Mouse (Mus musculus) embryonic facial prominence, embryonic 15.5 days (tissue): ENCODE measurements around the gene Olfr96. TPM values are rescaled to one million over a fixed set of nuclear protein-coding genes. Genes with fewer than 3 reads are reported as not detected.

Experiments
- ATAC-seq: fragments of 200-750 bp; cut with Nextera tagmentation; 2 replicates; pipeline ENCODE4 v1.8.0; 2017; ENCODE audit warnings: low read depth, moderate TSS enrichment; ENCODE audit not compliant: insufficient number of reproducible peaks, low FRiP score, low TSS enrichment
- H3K27ac ChIP-seq: fragments of 300-500 bp; sonication (generic); replicated peaks from 2 replicates; pipeline ENCODE4 v1.5.1; 2015; ENCODE audit warnings: mild to moderate bottlenecking, inconsistent platforms
- H3K27me3 ChIP-seq: fragments of 300-500 bp; sonication (generic); 2 replicates; pipeline ENCODE4 v1.6.1; 2015; ENCODE audit warnings: inconsistent platforms
- H3K36me3 ChIP-seq: fragments of 300-500 bp; sonication (generic); 2 replicates; pipeline ENCODE4 v1.6.1; 2015; ENCODE audit warnings: mild to moderate bottlenecking, inconsistent platforms
- H3K4me1 ChIP-seq: fragments of 300-500 bp; sonication (generic); 2 replicates; pipeline ENCODE4 v1.6.1; 2015; ENCODE audit warnings: inconsistent platforms
- H3K4me2 ChIP-seq: fragments of 300-500 bp; sonication (generic); replicated peaks from 2 replicates; pipeline ENCODE4 v1.6.1; 2015; ENCODE audit warnings: mild to moderate bottlenecking, inconsistent platforms
- H3K4me3 ChIP-seq: fragments of 300-500 bp; sonication (generic); replicated peaks from 2 replicates; pipeline ENCODE4 v1.5.1; 2015; ENCODE audit warnings: mild to moderate bottlenecking, inconsistent platforms
- H3K9ac ChIP-seq: fragments of 300-500 bp; sonication (generic); 2 replicates; pipeline ENCODE4 v1.6.1; 2015; ENCODE audit warnings: inconsistent platforms
- H3K9me3 ChIP-seq: fragments of 300-500 bp; sonication (generic); replicated peaks from 2 replicates; pipeline ENCODE4 v1.6.1; 2016; ENCODE audit warnings: inconsistent platforms
- WGBS: fragments of 180-500 bp; shearing (Covaris S2); methylation state at CpG from one replicate; pipeline ENCODE4 v1.1.7; 2015; 5-methylcytosine and 5-hydroxymethylcytosine counted together
- polyA plus RNA-seq: library from polyadenylated mRNA; unstranded; fragments of >200 nt; fragmentation: Nextera tagmentation; extraction: Ambion mirVana; gene quantifications from 2 replicates; pipeline ENCODE4 v1.2.1, GENCODE M21; 2015

Olfr96 gene
- polyA plus RNA-seq, 1 experiment from 2014 or later, result 0.31 TPM

DNA sequence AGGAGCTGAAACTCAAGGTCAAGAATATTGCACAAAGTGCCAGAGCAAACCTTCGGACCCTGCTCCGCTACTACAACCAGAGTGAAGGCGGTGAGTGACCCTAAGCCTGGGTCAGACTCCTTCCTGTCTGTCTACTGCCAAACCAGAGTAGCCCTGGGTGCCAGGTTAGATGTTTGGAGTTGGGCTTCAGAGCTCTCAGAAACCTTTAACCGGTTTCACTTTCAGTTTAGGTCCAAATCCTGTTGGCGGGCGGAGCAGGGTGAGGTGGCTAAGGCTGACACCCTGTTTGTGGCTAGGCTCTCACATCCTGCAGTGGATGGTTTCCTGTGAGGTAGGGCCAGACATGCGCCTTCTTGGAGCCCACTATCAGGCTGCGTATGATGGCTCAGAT, 50.8 kb downstream of the Olfr96 start:
- H3K27me3 ChIP-seq, result no peaks in the 10 kb centered on the region
- ATAC-seq, result 0 out of 2 replicates have a peak, but pooled peaks have one; percentile 60
- H3K4me3 ChIP-seq, result peak overlapping the region; percentile 54
- H3K36me3 ChIP-seq, result no peaks in the 10 kb centered on the region
- H3K27ac ChIP-seq, result no peak overlapping the region
- 0 out of 2 replicates have a peak, but pooled peaks cover 5% of the 10 kb centered on the region for H3K4me1 ChIP-seq
- H3K4me2 ChIP-seq, result peak overlapping the region; percentile 91
- 60% methylated on average over 8 of the region's 8 CpGs for WGBS
- no peak overlapping the region for H3K9ac ChIP-seq
- H3K9me3 ChIP-seq, result no peaks in the 10 kb centered on the region

DNA sequence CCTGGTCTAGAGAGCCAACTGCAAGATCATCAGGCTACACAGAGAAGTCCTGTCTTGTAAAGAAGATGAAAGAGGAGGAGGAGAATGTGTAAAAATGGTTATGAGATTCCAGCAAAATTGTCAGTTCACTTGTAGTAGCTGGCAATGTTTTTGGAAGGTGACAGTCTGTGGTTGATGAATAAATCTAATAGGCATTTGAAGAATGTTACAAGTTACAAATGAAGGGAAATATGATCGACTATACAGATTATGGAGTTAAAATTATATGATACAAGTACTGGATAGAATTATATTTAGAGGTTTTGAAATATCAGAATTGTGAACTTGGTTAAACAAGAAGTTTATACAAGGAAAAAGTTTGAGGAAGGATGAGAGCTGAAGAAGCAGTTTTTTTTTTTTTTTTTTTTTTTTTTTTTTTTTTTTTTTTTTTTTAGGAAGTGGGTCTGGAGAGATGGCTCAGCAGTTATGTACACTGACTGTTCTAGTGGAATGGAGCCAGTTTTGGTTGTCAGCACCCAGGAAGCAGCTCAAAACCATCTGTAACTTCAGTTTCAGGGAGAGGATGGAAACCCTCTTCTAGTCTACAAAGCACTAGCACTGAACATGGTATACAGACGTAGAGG, 55.8 kb downstream of the Olfr96 start:
- no peak for ATAC-seq
- no peak overlapping the region for H3K4me2 ChIP-seq
- no peaks in the 10 kb centered on the region for H3K36me3 ChIP-seq
- 62% methylated on average over 2 of the region's 2 CpGs for WGBS
- no peaks in the 10 kb centered on the region for H3K27me3 ChIP-seq
- no peaks in the 10 kb centered on the region for H3K9me3 ChIP-seq
- H3K27ac ChIP-seq, result no peak overlapping the region
- H3K4me3 ChIP-seq, result no peak overlapping the region
- no peak overlapping the region for H3K9ac ChIP-seq
- H3K4me1 ChIP-seq, result no peaks in the 10 kb centered on the region

Other genes with a start within 250 kb of the Olfr96 start
- gene 2410137M14Rik, start 238.9 kb upstream of the Olfr96 start, polyA plus RNA-seq, result not detected in 2 replicates
- 0.67 and 0.95 TPM in 2 replicates for gene H2-M5, start 230.6 kb upstream of the Olfr96 start, polyA plus RNA-seq
- gene Zfp57, start 219.0 kb upstream of the Olfr96 start, polyA plus RNA-seq, result 52.2 and 62.2 TPM in 2 replicates
- 0.09 TPM in 1 of 2 replicates, not detected in the other for gene Mog, start 196.7 kb upstream of the Olfr96 start, polyA plus RNA-seq
- gene Gabbr1, start 174.2 kb upstream of the Olfr96 start, polyA plus RNA-seq, result 11.5 and 15.0 TPM in 2 replicates
- gene Olfr90, start 131.6 kb upstream of the Olfr96 start, polyA plus RNA-seq, result 0.07 TPM in 1 of 2 replicates, not detected in the other
- not detected in 2 replicates for gene Olfr91, start 121.9 kb upstream of the Olfr96 start, polyA plus RNA-seq
- not detected in 2 replicates for gene Olfr92, start 100.1 kb upstream of the Olfr96 start, polyA plus RNA-seq
- gene Olfr93, start 58.7 kb upstream of the Olfr96 start, polyA plus RNA-seq, result 0.05 TPM in 1 of 2 replicates, not detected in the other
- gene Ubd, start 26.3 kb upstream of the Olfr96 start, polyA plus RNA-seq, result 0.18 TPM in 1 of 2 replicates, not detected in the other
- gene Olfr94, start 19.2 kb upstream of the Olfr96 start, polyA plus RNA-seq, result 0.12 TPM in 1 of 2 replicates, not detected in the other
- gene Olfr95, start 7.0 kb upstream of the Olfr96 start, polyA plus RNA-seq, result not detected in 2 replicates
- gene Olfr97, start 17.2 kb downstream of the Olfr96 start, polyA plus RNA-seq, result not detected in 2 replicates
- not detected in 2 replicates for gene Olfr98, start 43.6 kb downstream of the Olfr96 start, polyA plus RNA-seq
- gene H2-M3, start 50.1 kb downstream of the Olfr96 start, polyA plus RNA-seq, result 1.7 and 2.6 TPM in 2 replicates
- gene Olfr99, start 63.3 kb downstream of the Olfr96 start, polyA plus RNA-seq, result 0.16 TPM in 1 of 2 replicates, not detected in the other
- 0.17 TPM in 1 of 2 replicates, not detected in the other for gene Olfr101, start 84.2 kb downstream of the Olfr96 start, polyA plus RNA-seq
- 0.15 and 0.21 TPM in 2 replicates for gene Olfr102, start 96.9 kb downstream of the Olfr96 start, polyA plus RNA-seq
- gene Olfr103, start 119.6 kb downstream of the Olfr96 start, polyA plus RNA-seq, result 0.11 TPM in 1 of 2 replicates, not detected in the other
- gene Olfr104-ps, start 139.4 kb downstream of the Olfr96 start, polyA plus RNA-seq, result 0.05 TPM in 1 of 2 replicates, not detected in the other
- not detected in 2 replicates for gene Olfr105-ps, start 158.9 kb downstream of the Olfr96 start, polyA plus RNA-seq
- gene Olfr106-ps, start 170.2 kb downstream of the Olfr96 start, polyA plus RNA-seq, result 0.12 TPM in 1 of 2 replicates, not detected in the other
- gene Olfr107, start 179.1 kb downstream of the Olfr96 start, polyA plus RNA-seq, result 0.07 and 0.17 TPM in 2 replicates
- not detected in 2 replicates for gene Olfr108, start 225.3 kb downstream of the Olfr96 start, polyA plus RNA-seq
- gene Olfr109, start 238.8 kb downstream of the Olfr96 start, polyA plus RNA-seq, result not detected in 2 replicates